Mouse (Mus musculus): ENCODE results near the gene Palld.

Gene Palld

DNA sequence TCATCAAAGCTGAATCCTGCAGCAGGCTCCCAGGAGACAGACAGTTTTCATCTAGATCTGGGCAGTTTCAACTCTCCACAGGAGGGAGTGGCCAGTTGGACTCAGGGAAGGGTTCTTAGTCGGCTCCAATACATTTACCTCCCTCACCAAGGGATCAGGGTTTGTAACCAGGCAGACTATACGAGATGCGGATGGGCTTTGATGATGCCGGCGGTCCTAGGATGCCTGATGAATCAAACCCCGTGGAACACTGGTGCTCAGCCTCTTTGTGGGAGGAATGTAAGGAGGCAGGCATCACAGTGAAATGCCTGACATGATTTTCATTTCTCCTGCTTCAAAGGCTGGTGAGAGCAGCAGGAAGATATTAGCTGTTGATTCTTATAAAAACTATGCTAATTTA, 347.1 kb downstream of the Palld start:
- no peak for DNase-seq (ENCODE audit: low spot score)

DNA sequence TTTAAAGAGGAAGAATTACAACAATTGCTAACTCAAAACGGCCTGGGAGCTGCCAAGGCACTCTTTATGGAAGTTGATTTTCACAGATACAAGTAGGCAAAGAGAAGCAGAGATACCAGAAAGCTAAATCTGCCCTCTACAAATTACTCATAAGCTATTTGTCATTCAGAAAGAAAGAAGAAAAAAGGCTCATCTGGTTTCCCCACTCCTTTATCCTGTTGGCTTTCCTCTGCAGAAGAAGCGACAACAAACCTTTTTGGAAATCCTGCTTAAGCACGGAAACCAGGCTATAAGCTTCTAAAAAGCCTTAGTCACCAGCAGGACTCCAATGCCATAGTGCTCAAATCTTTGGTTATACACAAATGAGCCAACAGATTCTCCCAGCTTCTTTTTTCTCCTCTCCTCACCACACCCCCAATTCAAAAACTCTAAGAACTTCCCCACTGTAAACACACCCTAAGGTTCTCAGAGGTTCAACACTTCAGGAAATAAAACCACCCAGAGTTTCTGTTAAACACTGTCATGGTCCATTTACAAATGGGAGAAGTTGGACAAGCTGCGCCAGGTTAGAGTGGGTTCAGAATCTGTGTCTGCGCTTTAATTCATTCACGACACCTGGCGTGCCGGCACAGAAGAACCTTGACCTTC, 349.6 kb downstream of the Palld start:
- no peak for DNase-seq (ENCODE audit: low spot score)

- no peak for DNase-seq (ENCODE audit: low spot score)
These were observed 350.3 kb downstream of the Palld start for GRCm38 (mm10) chr8:61552221-61552620.

DNA sequence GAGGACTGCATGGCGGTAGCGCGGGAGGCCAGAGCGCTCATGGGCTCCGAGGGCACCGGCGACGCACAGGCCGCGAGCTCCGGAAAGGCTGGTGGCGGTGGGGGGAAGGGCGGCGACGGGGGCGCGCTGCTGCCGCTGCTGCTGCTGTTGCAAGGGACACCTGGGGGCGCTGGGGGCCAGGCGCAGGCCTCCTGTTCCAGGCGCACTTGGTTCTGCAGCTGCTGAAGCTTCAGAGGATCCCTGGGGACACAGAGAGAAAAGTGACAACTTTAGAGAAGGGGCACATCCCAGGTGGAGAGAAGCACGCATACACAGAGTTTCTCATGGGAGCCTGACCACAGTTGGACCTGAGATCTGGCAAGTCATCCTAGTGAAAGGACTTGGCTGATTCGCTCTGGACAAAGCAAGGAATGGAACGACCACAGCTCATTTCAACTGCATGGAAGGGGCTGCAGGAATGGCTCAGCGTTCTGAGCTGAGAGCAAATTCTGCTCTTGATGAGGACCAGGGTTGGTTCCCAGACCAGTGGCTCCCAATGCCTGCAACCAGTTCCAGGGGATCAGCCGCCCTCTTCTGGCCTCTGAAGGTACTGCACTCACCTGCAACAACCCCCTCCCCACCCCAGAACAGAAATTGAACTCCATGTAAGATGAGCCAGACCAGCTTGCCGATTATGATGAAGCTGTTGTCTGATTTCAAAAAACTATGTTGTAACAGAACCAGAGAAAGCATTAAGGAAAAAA, 352.3 kb downstream of the Palld start:
- DNase-seq (ENCODE audit: low spot score), result no peak

GRCm38 (mm10) chr8:61549585-61549984, 352.9 kb downstream of the Palld start:
- DNase-seq (ENCODE audit: low spot score), result no peak

GRCm38 (mm10) chr8:61539828-61540500, 362.5 kb downstream of the Palld start:
- DNase-seq (ENCODE audit: low spot score), result peak; percentile 85

GRCm38 (mm10) chr8:61537471-61537870, 365.0 kb downstream of the Palld start:
- DNase-seq (ENCODE audit: low spot score), result no peak

- no peak for DNase-seq (ENCODE audit: low spot score)
These were observed 367.0 kb downstream of the Palld start for GRCm38 (mm10) chr8:61535472-61535871.

DNA sequence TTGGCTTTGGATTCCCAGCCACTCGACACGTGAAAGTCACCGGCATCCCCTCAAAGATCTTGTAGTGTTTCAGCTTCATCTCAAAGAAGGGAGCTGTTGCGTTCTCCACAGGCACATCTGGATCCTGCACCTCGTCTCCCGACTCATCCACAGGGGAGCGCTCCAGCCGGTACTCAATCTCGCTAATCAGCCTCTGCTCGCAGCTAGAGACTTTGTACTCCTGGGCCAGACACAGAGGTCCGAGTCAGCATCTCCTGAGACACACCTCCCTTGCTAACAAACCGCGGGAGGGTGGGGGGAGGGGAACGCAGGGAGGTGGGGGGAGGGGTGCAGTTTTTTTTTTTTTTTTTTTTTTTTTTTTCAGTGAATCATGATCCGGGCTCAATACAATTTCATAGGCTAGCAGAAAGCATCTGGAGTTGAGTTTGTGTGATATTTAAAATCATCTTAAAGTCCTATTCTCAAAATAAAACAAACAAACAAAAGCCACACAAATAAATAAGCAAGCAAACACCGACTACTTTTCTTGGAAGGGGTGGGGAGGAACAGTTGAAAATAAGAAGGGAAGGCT, 369.0 kb downstream of the Palld start:
- no peak for DNase-seq (ENCODE audit: low spot score)

- DNase-seq (ENCODE audit: low spot score), result no peak
These were observed 369.7 kb downstream of the Palld start for GRCm38 (mm10) chr8:61532831-61533230.

GRCm38 (mm10) chr8:61531944-61532795, 370.3 kb downstream of the Palld start:
- DNase-seq (ENCODE audit: low spot score), result no peak

GRCm38 (mm10) chr8:61528642-61529041, 373.8 kb downstream of the Palld start:
- no peak for DNase-seq (ENCODE audit: low spot score)

- DNase-seq (ENCODE audit: low spot score), result no peak
These were observed 374.3 kb downstream of the Palld start for GRCm38 (mm10) chr8:61528197-61528596.

GRCm38 (mm10) chr8:61527037-61527436, 375.5 kb downstream of the Palld start:
- DNase-seq (ENCODE audit: low spot score), result no peak

GRCm38 (mm10) chr8:61522132-61522531, 380.4 kb downstream of the Palld start:
- DNase-seq (ENCODE audit: low spot score), result peak; percentile 44

GRCm38 (mm10) chr8:61517502-61518185, 384.8 kb downstream of the Palld start:
- no peak for DNase-seq (ENCODE audit: low spot score)

DNA sequence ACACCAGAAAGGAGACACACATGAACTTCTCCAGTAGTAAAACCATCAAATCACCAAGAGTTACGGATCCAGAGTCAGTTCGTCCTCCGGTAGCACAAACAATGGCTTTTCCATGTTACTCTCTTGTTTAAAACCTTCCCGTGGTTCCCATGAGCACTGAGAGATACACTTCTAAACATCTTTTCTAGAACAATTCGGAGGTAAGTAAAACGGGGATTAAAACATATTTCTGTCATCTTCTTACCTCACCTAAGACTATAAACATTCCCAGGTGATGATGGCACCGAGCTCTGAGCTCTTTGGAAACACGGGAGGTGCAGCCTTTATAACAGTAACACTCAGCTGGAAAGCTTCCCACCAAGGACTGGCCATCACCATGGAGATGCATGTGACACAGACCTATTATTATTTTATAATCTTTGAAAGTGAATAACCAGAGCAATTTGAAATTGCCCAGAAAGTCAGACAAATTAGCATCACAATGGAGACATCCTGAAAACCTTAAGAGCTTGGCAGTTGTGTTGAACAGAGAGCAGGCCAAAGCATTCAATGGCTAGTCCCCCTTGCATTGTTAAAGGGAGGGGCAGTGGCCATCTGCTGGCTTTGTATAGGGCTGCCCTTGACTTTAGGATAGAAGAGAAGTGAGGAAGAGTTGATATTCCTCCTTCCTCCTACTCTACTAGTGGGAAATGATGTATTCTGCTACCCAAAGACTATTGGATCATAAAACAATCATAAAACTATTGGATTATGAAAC, 385.6 kb downstream of the Palld start:
- no peak for DNase-seq (ENCODE audit: low spot score)

- peak; percentile 87 for DNase-seq (ENCODE audit: low spot score)
These were observed 386.4 kb downstream of the Palld start for GRCm38 (mm10) chr8:61515931-61516744.

DNA sequence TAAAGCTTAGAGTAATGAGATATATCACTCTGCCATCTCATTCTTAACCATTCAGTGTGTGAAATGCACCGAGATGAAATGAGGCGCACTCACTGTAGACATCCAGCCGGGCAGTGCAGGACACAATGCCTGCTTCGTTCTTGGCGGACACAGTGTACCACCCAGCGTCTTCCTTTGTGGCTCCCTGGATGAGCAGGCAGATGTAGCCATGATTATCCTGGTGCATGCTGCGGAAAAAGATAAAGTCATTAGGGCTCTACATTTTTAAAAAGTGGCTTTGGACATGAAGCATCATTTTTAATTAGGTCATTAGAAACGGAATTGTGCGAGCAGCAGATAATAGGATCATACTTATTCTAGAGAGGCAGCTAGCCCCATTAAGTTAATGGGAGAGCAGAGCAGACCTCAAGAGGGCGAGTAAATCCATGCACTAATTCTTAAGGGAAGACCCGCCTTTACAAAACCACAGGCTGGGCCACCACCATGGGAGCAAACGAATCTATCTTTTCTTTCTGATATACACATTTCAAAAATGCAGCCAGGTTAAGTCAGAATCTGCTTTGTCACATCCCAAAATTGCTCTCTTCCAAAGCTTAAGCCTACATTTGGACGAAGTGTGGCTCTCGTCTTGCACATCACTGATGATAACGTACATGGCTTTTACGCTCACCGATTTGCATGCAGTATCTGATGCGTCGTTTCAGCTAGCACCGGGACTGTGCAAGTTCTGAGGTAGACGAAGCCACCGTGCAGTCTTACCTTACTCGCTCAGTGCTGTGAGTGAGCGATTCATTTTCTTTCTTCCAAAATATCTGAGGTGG, 387.2 kb downstream of the Palld start:
- no peak for DNase-seq (ENCODE audit: low spot score)
